Mouse (Mus musculus) ovary, postnatal 14 days (tissue): ENCODE measurements around the gene Runx3.

Source experiments
- DNase-seq: peaks from one replicate; pipeline ENCODE4 v3.0.0; 2022; ENCODE audit warnings: low spot score

The Runx3 gene

GRCm38 (mm10) chr4:135221632-135222407, 101.4 kb downstream of the Runx3 start:
- DNase-seq = no peak

- no peak for DNase-seq
Observed at GRCm38 (mm10) chr4:135223808-135224207, 103.4 kb downstream of the Runx3 start.

GRCm38 (mm10) chr4:135226008-135226667, 105.7 kb downstream of the Runx3 start:
- DNase-seq = no peak
